Mouse (Mus musculus): ENCODE results near the gene Gsg1.

- no peak for TF ChIP-seq EP300 (IDR thresholded peaks at IDR 0.05; ENCODE audit: low read depth)
- TF ChIP-seq CTCF (IDR thresholded peaks at IDR 0.05; ENCODE audit: low read depth), result peak; percentile 59
Measured at GRCm38 (mm10) chr6:135264136-135264535, 10.0 kb upstream of the Gsg1 start.
